Mouse (Mus musculus) liver, adult 2 months (tissue): Measurements from ENCODE around the gene Lrrc8c.

ENCODE experiments used
- CTCF ChIP-seq: fragments of 200-500 bp; IDR thresholded peaks from 2 replicates; pipeline ENCODE4 v1.5.1; 2011; ENCODE audit warnings: low read depth, low read length, control low read depth
- POLR2A ChIP-seq: fragments of 200-500 bp; IDR thresholded peaks from 2 replicates; pipeline ENCODE4 v1.6.1; 2011; ENCODE audit warnings: low read length, control low read depth; ENCODE audit not compliant: insufficient read depth; ENCODE audit errors: extremely low read depth

DNA sequence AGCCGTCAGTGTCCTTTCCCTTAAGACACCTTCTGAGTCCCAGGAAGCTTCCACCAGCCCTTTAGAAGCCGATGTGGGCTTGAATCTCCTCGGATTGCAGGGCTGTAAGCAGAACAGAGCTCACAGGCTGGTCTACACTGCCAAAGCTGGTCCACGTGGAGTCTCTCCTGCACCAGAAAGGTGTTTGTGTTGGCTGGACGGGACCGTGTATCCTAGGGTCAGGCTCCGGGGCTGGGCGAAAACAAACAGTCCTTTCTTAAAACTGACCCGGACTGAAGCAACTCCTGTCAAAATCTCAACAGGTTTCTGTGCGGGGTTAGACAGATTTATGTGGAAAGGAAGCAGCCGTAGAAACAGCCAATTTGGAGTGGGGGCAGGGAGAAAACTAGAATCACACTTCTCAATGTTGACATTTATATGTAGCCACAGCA lies 132.4 kb downstream of the Lrrc8c start:
- TF ChIP-seq CTCF: no peak
- no peak for TF ChIP-seq POLR2A
